Comparison of ENCODE assay signal across 10 mouse cellular contexts in the genomic region with DNA sequence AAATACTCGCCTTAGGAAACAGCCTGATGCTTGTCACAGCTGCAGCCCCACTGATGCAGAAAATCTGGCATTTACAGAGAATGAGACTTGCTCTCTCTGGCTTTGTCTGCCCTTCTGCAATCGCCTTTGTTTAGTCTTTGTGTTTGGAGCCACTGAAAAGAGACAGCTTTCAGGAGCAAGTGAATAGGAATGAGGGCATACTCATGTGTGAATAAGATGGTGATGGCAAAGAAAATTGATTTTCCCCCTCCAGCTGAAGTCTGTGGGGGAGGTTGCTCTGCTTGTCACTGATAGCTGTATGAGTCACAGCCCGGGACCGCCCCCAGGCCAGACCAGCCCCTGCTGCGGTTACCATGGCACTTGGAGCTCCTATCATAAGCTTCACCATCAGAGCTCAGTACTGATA.
DNase-seq lines count a peak whose midpoint lies in the region; ATAC-seq and TF ChIP-seq lines count a peak whose summit lies in the region.
"Had no signal": no experiment of that assay in that cellular context is flagged by ENCODE, and none has a peak within 500 bp of the region (broad histone marks: within the 10 kb centered on the region; RNA-seq: fewer than 3 reads in every experiment).

No protein-coding gene starts in this region.

- peaks cover 40% of the 10 kb centered on the region for H3K4me1 ChIP-seq in hindbrain, embryonic 15.5 days (replicated peaks)
- no peaks in the 10 kb centered on the region for H3K4me1 ChIP-seq in limb, embryonic 14.5 days (ENCODE audit: control insufficient read depth, insufficient read depth, low read length)

- peak; percentile 94 for ATAC-seq in frontal cortex, adult (ENCODE audit: low TSS enrichment)
- peak; percentile 97 for ATAC-seq in hindbrain, embryonic 15.5 days (ENCODE audit: low FRiP score, low read depth)
- ATAC-seq in limb, embryonic 14.5 days (ENCODE audit: low FRiP score, low read depth), result peak; percentile 78; the same call in 1 of the 2 replicates
- ATAC-seq in megakaryocyte progenitor cell, adult 5-6 weeks (replicated peaks; ENCODE audit: poor library complexity), result no peak

- no peak for TF ChIP-seq POLR2A in limb, embryonic 14.5 days (IDR thresholded peaks at IDR 0.05; ENCODE audit: borderline replicate concordance, extremely low read depth, insufficient read depth, insufficient read length)

- H3K27ac ChIP-seq in hindbrain, embryonic 15.5 days (replicated peaks), result peak overlapping the region; percentile 95
- no peak overlapping the region for H3K27ac ChIP-seq in limb, embryonic 14.5 days (replicated peaks; ENCODE audit: low read depth, low read length)

- DNase-seq in adrenal gland, adult (ENCODE audit: inconsistent age in 2 of 2, low spot score in 1 of 2), result peak; percentile 33 to 68
- no peak for DNase-seq in adrenal gland, adult 18-20 months (ENCODE audit: low spot score in 2 of 2)
- peak; percentile 6 for DNase-seq in cerebellum, adult 8-10 months
- DNase-seq in limb, embryonic 14.5 days (ENCODE audit: low spot score), result peak; percentile 48
- peak; percentile 95 for DNase-seq in retina, embryonic 14.5 days (ENCODE audit: low spot score)

- H3K27me3 ChIP-seq in hindbrain, embryonic 15.5 days, result no peaks in the 10 kb centered on the region
- H3K27me3 ChIP-seq in limb, embryonic 14.5 days (ENCODE audit: control insufficient read depth, insufficient read depth, low read length), result no peaks in the 10 kb centered on the region

- WGBS in hindbrain, embryonic 15.5 days, result 3% methylated on average over 5 of the region's 5 CpGs
- WGBS in limb, embryonic 14.5 days, result 39% methylated on average over 5 of the region's 5 CpGs

- H3K36me3 ChIP-seq in hindbrain, embryonic 15.5 days, result no peaks in the 10 kb centered on the region
- no peaks in the 10 kb centered on the region for H3K36me3 ChIP-seq in limb, embryonic 14.5 days (ENCODE audit: control insufficient read depth, insufficient read depth, low read length)

- peak overlapping the region; percentile 35 for H3K4me2 ChIP-seq in hindbrain, embryonic 15.5 days
- no peak overlapping the region for H3K4me2 ChIP-seq in limb, embryonic 14.5 days (replicated peaks; ENCODE audit: low read depth, low read length, severe bottlenecking)

- no peaks in the 10 kb centered on the region for H3K9me3 ChIP-seq in hindbrain, embryonic 15.5 days
- no peaks in the 10 kb centered on the region for H3K9me3 ChIP-seq in limb, embryonic 14.5 days (ENCODE audit: control insufficient read depth, low read length)

- peak overlapping the region; percentile 20; the same call in 1 of the 2 replicates for H3K9ac ChIP-seq in hindbrain, embryonic 15.5 days
- H3K9ac ChIP-seq in limb, embryonic 14.5 days (ENCODE audit: low read depth, low read length, severe bottlenecking), result no peak overlapping the region

- H3K4me3 ChIP-seq in hindbrain, embryonic 15.5 days, result no peak overlapping the region
- no peak overlapping the region for H3K4me3 ChIP-seq in limb, embryonic 14.5 days (replicated peaks; ENCODE audit: low read length)
- H3K4me3 ChIP-seq: erythroblast, embryonic 14.5 days; myocyte had no signal

Comparison
In these comparisons a context has a peak if more than half of its experiments do, and no peak if none do; other contexts are left out.
1. DNase-seq: peak in adrenal gland, adult (2 of 2), cerebellum, adult 8-10 months (single experiment), limb, embryonic 14.5 days (single experiment) and retina, embryonic 14.5 days (single experiment); none in adrenal gland, adult 18-20 months (0 of 2).